Mouse (Mus musculus) lung, embryonic 14.5 days (tissue): Measurements from ENCODE around the gene Ncaph2. TPM values are rescaled to one million over a fixed set of nuclear protein-coding genes. Genes with fewer than 3 reads are reported as not detected.
A peak's percentile ranks its signal among the peaks of the same experiment; 100 is the strongest.

Experiments used
- ATAC-seq: fragments of 200-750 bp; cut with Nextera tagmentation; 2 replicates; pipeline ENCODE4 v1.8.0; 2017; ENCODE audit warnings: mild to moderate bottlenecking, moderate TSS enrichment, moderate library complexity; ENCODE audit not compliant: insufficient read depth
- DNase-seq: peaks from one replicate; pipeline ENCODE4 v3.0.0-alpha.2; 2015
- H3K27ac ChIP-seq: fragments of 300-500 bp; sonication (generic); 2 replicates; pipeline ENCODE4 v1.5.1; 2014; ENCODE audit warnings: low read depth, mild to moderate bottlenecking, moderate library complexity
- H3K27me3 ChIP-seq: fragments of 300-500 bp; sonication (generic); 2 replicates; pipeline ENCODE4 v1.6.1; 2014; ENCODE audit warnings: low read length, control low read depth; ENCODE audit not compliant: insufficient read depth
- H3K36me3 ChIP-seq: fragments of 300-500 bp; sonication (generic); 2 replicates; pipeline ENCODE4 v1.6.1; 2014; ENCODE audit warnings: control low read depth; ENCODE audit not compliant: insufficient read depth
- H3K4me1 ChIP-seq: fragments of 300-500 bp; sonication (generic); 2 replicates; pipeline ENCODE4 v1.6.1; 2014; ENCODE audit warnings: antibody characterized with exemption, control low read depth; ENCODE audit not compliant: insufficient read depth
- H3K4me2 ChIP-seq: fragments of 300-500 bp; sonication (generic); 2 replicates; pipeline ENCODE4 v1.6.1; 2014; ENCODE audit warnings: mild to moderate bottlenecking
- H3K4me3 ChIP-seq: fragments of 300-500 bp; sonication (generic); 2 replicates; pipeline ENCODE4 v1.5.1; 2014; ENCODE audit warnings: low read depth, low read length
- H3K9ac ChIP-seq: fragments of 300-500 bp; sonication (generic); 2 replicates; pipeline ENCODE4 v1.6.1; 2014
- H3K9me3 ChIP-seq: fragments of 300-500 bp; sonication (generic); 2 replicates; pipeline ENCODE4 v1.6.1; 2016; ENCODE audit warnings: low read depth, low read length, control low read depth
- CTCF ChIP-seq: IDR thresholded peaks from 2 replicates; pipeline ENCODE4 v1.5.1; 2016; ENCODE audit warnings: antibody characterized with exemption, low read depth
- WGBS: fragments of 180-500 bp; shearing (Covaris S2); extraction: QIAGEN DNeasy Blood & Tissue Kit; methylation state at CpG from one replicate; pipeline ENCODE4 v1.1.7; 2014; 5-methylcytosine and 5-hydroxymethylcytosine counted together
- polyA plus RNA-seq: library from polyadenylated mRNA; unstranded; fragments of >200 nt; fragmentation: Nextera tagmentation; extraction: Ambion mirVana; gene quantifications from 2 replicates; pipeline ENCODE4 v1.2.1, GENCODE M21; 2014

The Ncaph2 gene
- 157 and 168 TPM in 2 replicates for polyA plus RNA-seq

DNA sequence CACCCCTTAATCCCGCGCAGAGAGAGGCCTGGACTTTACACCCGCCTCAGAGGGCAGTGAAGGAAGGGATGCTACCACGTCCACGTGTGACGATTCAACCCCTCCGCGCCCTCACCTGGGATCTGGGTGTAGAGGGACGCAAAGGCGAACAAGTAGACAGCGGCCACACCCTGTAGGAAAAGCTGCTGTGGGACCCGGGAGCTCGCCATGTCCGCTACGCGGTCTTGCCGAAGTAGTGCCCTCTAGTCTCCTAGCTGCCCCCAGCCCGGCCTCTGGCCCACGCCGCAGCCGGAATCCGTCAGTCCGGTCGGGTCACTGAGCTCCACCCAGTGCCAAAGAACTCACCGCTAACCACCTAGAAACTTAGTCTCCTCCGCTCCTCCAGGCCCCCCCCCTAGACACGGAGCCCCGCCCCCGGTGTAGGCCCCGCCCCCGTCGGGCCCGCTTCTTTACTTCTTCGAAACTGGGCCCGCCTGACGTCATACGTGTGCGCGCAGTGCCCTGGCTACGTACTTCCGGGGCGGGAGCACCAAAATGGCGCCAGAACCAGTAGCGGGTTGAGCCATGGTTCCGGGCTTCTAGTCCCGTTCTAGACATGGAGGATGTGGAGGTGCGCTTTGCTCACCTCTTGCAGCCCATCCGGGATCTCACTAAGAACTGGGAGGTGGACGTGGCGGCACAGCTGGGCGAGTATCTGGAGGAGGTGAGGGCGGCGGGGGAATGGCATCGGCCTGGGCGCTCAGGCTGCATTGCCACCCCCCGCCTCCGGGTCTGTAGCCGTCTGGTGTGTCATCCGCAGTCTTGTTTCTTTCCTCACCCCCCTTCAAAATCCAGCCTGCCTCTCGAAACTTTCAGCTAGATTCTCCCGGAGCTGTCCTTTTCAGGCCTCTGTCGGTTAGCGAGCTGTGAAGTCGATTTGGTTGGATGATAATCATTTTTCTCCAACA lies at the start of gene Ncaph2, which contains the start of gene Lmf2:
Gene Ncaph2 (plus strand): TSS at position 479 of the 947 bp plus-strand sequence.
Gene Lmf2 (minus strand): TSS at position 419 of the 947 bp plus-strand sequence.
- ATAC-seq (peak; percentile 86), DNase-seq (peak; percentile 99)
- peak within 1 kb of the TSS; percentile 94 for H3K4me2 ChIP-seq
- H3K4me3 ChIP-seq, result peak within 1 kb of the TSS; percentile 64
- H3K9ac ChIP-seq, result peak within 1 kb of the TSS; percentile 79
- TF ChIP-seq CTCF, result no peak
- under 1% methylated on average over 64 of the region's 64 CpGs for WGBS
- peaks cover 50% of the 10 kb centered on the region for H3K36me3 ChIP-seq
- H3K4me1 ChIP-seq, result peaks cover 8% of the 10 kb centered on the region
- no peaks in the 10 kb centered on the region for H3K27me3 ChIP-seq
- H3K9me3 ChIP-seq, result no peaks in the 10 kb centered on the region
- peak within 1 kb of the TSS; percentile 89 for H3K27ac ChIP-seq

DNA sequence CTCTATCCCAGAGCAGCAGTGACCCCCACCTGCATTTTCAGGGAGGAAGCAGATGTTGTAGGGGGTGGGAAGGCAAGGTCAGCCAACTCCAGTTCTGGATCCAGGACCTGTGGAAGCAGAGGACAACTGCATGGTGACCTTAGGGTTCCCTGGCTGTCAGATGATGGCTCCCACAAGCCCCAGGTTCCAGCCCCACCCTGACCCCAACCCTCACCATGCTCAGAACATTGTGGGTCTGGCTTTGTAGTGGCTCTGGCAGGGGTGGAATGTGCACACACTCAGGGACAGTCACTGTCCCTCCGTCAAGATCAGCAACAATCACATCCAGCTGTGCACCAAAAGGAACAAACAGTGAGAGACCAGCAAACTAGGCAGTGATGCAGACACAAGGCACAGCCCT lies 49.6 kb upstream of the Ncaph2 start:
- Histone ChIP-seq H3K27ac (no peak overlapping the region), H3K4me3 (no peak overlapping the region), H3K27me3 (no peaks in the 10 kb centered on the region), H3K36me3 (peaks cover 68% of the 10 kb centered on the region), H3K4me1 (no peaks in the 10 kb centered on the region), H3K9me3 (no peaks in the 10 kb centered on the region), H3K4me2 (no peak overlapping the region), H3K9ac (no peak overlapping the region)
- TF ChIP-seq CTCF, result no peak
- 69% methylated on average over 1 of the region's 1 CpGs for WGBS
- DNase-seq (no peak), ATAC-seq (no peak)

DNA sequence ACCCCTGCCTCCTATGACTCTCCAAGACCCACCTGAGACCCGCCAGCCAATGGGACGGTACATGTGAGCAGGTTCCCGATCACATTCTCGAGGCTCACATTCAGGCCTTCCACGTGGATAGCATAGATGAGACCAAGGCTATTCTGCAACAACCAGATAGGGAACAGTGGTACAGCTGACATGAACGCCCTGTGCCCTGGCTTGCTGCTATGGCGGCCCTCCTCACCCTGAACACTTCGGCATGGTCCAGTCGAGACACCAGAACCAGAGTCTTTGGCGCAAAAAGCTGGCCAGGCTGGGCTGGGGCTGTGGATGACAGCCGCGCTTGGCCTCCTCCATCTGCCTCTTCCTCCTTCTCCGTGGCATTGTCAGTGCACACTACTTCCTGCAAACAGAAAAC lies 48.1 kb upstream of the Ncaph2 start:
- H3K4me2 ChIP-seq, result no peak overlapping the region
- H3K9ac ChIP-seq, result no peak overlapping the region
- WGBS, result 87% methylated on average over 13 of the region's 13 CpGs
- H3K4me1 ChIP-seq, result no peaks in the 10 kb centered on the region
- ATAC-seq, result no peak
- no peaks in the 10 kb centered on the region for H3K9me3 ChIP-seq
- H3K27me3 ChIP-seq, result no peaks in the 10 kb centered on the region
- TF ChIP-seq CTCF, result no peak
- H3K27ac ChIP-seq, result no peak overlapping the region
- DNase-seq, result no peak
- H3K36me3 ChIP-seq, result peaks cover 53% of the 10 kb centered on the region
- H3K4me3 ChIP-seq, result no peak overlapping the region

- no peak overlapping the region for H3K4me2 ChIP-seq
- WGBS, result 78% methylated on average over 7 of the region's 7 CpGs
- no peak for TF ChIP-seq CTCF
These were observed 46.9 kb upstream of the Ncaph2 start for GRCm38 (mm10) chr15:89308406-89309139.

DNA sequence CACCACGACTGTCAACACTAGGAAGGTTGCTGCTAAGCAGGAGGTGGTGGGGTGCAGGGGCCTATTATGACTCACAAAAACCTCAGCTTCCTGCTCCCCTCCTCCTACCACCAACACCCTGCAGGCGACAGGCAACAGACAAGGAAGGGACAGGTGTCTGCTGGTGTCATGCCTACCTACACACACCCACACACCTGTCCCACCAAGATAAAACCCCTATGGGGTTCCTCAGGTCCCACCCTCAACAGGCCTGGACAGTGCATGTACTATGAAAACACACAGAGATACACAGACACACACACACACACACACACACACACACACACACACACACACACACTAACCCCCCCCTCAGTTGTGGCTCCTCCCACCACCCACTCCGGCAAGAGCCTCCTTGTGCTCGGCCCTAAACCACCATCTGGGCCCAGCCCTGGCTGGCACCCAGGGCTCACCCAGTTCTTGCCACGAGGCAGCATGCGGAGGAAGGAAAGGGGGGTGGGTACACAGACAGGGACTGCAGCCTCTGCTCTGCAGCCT lies 45.5 kb upstream of the Ncaph2 start:
- H3K27me3 ChIP-seq, result no peaks in the 10 kb centered on the region
- no peak for TF ChIP-seq CTCF
- H3K9me3 ChIP-seq, result no peaks in the 10 kb centered on the region
- no peak overlapping the region for H3K9ac ChIP-seq
- 65% methylated on average over 6 of the region's 6 CpGs for WGBS
- H3K27ac ChIP-seq, result no peak overlapping the region
- no peak overlapping the region for H3K4me3 ChIP-seq
- H3K36me3 ChIP-seq, result peaks cover 27% of the 10 kb centered on the region
- DNase-seq (no peak), ATAC-seq (no peak)
- H3K4me1 ChIP-seq, result peaks cover 12% of the 10 kb centered on the region; the same call in 1 of the 2 replicates
- H3K4me2 ChIP-seq, result no peak overlapping the region

More at GRCm38 (mm10) chr15:89308406-89309139, 46.9 kb upstream of the Ncaph2 start:
- H3K27ac ChIP-seq, result no peak overlapping the region
- ATAC-seq (no peak), DNase-seq (no peak)
- no peak overlapping the region for H3K4me3 ChIP-seq
- no peaks in the 10 kb centered on the region for H3K9me3 ChIP-seq
- H3K4me1 ChIP-seq, result 0 out of 2 replicates have a peak, but pooled peaks cover 6% of the 10 kb centered on the region
- no peak overlapping the region for H3K9ac ChIP-seq
- H3K36me3 ChIP-seq, result peaks cover 42% of the 10 kb centered on the region
- H3K27me3 ChIP-seq, result no peaks in the 10 kb centered on the region

GRCm38 (mm10) chr15:89313359-89313758 lies 42.2 kb upstream of the Ncaph2 start:
- 51% methylated on average over 4 of the region's 4 CpGs for WGBS
- Histone ChIP-seq H3K4me1 (peaks cover 12% of the 10 kb centered on the region; the same call in 1 of the 2 replicates), H3K9ac (0 out of 2 replicates have a peak overlapping the region, but pooled peaks have one; percentile 13), H3K27me3 (no peaks in the 10 kb centered on the region), H3K4me2 (peak overlapping the region; percentile 88), H3K9me3 (no peaks in the 10 kb centered on the region), H3K36me3 (no peaks in the 10 kb centered on the region), H3K27ac (no peak overlapping the region), H3K4me3 (no peak overlapping the region)
- TF ChIP-seq CTCF, result no peak
- ATAC-seq (no peak), DNase-seq (no peak)
